Mouse (Mus musculus): ENCODE results near the gene Slfn9.
"Not testable (repeated sequence)": the region's sequence is repeated elsewhere in the genome, so short reads cannot be mapped to it uniquely, and the experiment has no call there.

Gene Slfn9

DNA sequence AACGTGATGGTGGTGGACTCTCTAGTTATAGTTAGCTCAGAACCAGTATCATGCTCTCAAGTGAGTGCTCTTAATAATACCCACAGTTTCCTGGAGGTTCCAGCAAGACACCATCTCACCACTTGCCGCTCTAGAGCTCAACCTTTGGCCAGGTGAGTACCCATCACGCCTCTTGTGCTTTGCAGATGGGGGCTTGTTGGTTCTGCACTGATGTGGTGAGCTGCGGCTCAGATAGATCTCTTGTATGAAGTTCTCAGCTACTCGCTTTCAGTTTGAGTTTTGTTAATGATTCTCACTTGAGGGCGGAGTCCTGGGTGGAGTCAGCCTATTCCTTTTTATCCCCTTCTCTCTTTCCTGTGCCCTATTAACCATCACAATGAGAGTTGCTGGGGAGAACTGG lies 37.0 kb downstream of the Slfn9 start:
- no peak for DNase-seq

- DNase-seq, result no peak
Observed at GRCm38 (mm10) chr11:82952612-82953542, 38.8 kb downstream of the Slfn9 start.

DNA sequence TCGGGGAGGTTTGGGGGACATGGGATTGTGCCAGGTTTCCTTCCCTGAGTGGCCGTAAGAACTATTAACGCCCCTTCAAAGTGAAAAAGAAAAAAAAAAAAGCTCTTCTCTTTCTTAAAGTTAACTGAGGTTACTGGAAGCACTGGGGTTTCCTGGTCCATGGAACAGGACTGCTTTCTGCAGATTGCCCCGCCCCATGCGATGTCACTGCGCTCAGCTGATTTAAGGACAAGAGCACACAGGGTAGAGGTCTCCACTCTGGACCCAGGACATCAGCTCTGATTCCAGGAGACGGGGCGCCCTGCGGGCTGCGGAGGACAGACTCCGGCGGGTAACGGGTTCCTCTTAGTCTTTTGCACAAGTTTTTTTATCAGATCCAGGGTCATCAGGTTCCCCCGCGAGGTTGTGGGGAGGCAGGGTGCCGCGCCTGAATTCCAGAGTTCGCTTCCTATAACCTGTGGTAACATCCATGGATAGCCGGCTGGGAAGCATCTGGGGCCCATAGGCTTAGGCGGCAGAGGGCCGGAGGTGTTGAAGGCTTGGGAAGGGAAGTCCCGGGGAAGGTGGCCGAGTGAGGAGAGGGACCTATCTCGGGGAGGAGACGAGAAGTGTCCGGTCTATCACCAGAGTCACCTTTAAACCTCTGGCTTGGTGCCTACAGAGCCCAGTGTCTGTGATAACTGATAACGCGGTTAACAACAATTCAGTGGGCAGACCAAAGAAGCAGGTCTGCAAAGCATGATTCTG lies 39.6 kb downstream of the Slfn9 start:
- no peak for DNase-seq

DNA sequence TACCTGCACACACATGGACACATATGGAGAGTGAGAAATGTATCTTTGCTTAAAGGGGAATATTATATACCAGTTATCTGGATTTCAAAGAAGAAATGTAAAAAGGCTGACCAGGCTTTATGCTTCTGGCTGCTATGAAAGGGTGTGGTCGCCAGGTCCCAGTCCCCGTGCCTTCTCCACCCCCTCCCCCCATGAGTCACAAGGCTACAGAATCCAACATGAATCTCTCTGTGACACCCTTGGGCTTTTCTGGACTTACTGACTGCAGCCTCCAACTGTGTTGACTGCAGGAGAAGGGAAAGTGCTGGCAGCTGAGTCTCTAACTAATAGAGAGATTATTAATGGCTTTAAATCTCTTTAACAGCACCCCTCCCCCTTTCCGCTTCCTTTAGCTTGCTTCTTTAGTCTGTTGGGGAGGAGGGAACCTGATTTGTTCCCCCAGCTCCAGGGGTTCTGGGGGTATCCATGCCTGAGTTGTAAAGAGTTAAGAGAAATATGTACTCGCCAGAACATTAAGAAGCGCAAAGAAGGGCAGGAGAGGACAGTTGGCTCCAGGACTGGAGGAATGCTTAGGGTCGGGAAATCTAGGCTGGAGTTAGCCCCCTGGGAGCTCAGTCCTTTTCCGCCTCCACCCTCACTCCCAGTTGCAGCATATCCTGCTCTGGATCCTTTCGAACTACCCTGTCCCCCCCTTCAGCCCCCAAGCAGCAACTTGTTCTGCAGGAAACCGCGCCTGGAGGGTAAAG lies 40.7 kb downstream of the Slfn9 start, which contains the start of gene Slfn5:
Gene Slfn5 (plus strand): TSS at position 614 of the 746 bp plus-strand sequence.
- DNase-seq, result no peak

DNA sequence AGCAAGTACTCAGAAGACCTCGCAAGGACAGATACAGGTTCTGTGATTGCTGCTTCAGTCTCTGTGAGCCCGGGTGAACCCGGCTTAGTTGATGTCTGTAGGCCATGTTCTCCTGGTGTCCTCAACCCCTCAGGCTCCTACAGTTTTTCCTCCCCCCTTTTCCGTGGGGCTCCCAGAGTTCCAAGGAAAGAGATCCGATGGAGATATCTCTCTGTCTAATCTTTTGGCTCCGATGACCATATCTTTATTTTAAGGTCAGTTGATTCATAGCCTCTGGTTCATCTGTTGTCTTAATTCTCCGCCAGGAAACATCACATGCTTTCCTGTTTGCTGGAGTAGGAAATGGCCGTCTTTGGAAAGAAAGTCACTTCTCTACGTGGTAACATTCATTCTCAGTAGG lies 42.6 kb downstream of the Slfn9 start:
- DNase-seq, result no peak

DNA sequence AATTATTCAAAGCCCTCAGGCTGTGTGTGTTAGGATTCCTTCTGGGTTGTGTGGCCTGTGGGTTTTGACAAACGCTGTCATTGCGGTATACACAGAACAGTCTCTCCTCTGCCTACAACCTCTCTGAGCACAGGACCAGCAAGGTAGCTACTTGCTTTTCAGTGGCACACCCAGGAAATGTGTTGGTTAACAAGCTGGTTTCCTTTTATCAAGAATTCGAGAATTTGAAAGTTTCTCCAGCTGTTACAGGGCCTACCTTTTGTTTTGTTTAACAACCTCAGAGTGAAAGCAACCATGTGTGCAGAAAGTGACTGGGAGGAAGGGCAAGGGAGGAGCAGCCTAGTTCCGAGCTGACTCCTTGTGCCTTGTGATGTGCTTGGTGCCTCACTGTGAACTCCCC lies 44.2 kb downstream of the Slfn9 start:
- no peak for DNase-seq

- no peak for DNase-seq
Observed at GRCm38 (mm10) chr11:82945636-82946035, 46.0 kb downstream of the Slfn9 start.

DNA sequence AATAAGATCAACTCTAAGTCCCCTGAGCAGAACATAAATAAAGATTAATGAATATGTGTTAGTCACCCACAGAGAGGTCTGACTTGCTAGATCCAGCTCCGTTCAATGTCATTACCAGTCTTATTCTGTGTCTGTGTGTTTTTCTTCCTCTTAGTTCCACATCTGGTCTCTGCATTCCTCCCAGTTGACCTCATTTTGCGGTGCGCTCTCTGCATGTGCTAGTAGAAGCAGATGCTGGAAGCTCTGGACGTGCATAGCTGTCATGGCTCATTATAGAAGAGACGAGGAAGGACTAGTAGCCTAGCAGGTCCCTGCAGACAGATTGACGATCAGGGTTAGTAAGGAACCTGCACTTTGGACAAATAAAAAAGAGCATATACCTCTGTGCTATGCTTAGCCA lies 48.3 kb downstream of the Slfn9 start:
- DNase-seq, result no peak

GRCm38 (mm10) chr11:82933186-82933585 lies 58.4 kb downstream of the Slfn9 start:
- DNase-seq, result no peak

DNA sequence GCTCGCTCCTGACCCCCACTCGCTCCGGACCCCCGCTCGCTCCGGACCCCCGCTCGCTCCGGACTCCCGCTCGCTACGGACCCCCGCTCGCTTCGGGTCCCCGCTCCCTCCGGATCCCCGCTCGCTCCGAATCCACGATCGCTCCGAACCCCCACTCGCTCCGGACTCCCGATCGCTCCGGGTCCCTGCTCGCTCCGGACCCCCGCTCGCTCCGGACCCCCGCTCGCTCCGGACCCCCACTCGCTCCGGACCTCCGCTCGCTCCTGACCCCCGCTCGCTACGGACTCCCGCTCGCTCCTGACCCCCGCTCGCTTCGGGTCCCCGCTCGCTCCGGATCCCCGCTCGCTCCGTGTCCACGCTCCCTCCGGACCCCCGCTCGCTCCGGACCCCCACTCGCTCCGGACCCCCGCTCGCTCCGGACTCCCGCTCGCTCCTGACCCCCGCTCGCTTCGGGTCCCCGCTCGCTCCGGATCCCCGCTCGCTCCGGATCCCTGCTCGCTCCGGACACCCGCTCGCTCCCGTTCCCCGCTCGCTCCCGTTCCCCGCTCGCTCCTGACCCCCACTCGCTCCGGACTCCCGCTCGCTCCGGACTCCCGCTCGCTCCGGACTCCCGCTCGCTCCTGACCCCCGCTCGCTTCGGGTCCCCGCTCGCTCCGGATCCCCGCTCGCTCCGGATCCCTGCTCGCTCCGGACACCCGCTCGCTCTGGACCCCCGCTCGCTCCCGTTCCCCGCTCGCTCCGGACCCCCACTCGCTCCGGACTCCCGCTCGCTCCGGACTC lies 59.8 kb downstream of the Slfn9 start:
- DNase-seq, result not testable (repeated sequence)

DNA sequence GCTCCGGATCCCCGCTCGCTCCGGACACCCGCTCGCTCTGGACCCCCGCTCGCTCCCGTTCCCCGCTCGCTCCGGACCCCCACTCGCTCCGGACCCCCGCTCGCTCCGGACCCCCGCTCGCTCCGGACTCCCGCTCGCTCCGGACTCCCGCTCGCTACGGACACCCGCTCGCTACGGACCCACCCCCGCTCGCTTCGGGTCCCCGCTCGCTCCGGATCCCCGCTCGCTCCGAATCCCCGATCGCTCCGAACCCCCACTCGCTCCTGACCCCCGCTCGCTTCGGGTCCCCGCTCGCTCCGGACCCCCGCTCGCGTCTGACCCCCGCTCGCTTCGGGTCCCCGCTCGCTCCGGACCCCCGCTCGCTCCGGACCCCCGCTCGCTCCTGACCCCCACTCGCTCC lies 60.5 kb downstream of the Slfn9 start:
- DNase-seq, result not testable (repeated sequence)

GRCm38 (mm10) chr11:82930391-82930955 lies 61.2 kb downstream of the Slfn9 start:
- DNase-seq, result not testable (repeated sequence)

GRCm38 (mm10) chr11:82929633-82929950 lies 62.0 kb downstream of the Slfn9 start:
- no peak for DNase-seq

DNA sequence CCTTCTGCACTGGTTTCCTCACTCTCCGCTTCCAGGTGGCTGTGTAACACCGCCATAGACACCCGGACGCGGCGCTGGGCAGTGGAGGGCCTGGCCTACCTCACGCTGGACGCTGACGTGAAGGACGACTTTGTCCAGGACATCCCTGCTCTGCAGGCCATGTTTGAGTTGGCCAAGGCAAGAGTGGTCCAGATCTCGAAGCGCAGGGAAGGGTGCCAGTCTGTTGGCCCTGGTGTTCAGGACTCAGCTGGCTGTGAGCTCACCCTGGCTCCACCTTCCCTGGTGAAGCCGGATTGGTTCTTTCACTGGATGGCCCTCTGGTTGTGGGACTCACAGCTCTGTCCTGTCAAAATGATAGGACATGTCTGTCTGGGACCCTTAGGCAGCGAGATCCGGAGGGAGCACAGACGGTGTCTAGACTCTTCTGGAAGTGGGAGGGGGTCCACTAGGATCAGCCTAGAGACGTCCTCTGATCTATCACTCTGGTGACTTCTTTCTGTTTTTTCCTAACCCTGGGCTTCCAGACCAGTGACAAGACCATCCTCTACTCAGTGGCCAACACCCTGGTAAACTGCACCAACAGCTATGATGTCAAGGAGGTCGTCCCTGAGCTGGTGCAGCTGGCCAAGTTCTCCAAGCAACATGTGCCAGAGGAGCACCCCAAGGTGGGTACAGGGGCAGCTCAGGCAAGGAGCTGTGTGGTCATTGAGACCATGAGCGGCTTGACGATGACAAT lies 62.6 kb downstream of the Slfn9 start:
- DNase-seq, result no peak
